Mouse (Mus musculus): ENCODE measurements around the gene Dhh.

Gene Dhh

GRCm38 (mm10) chr15:98851229-98851818, 47.0 kb downstream of the Dhh start:
- no peak for DNase-seq (ENCODE audit: low spot score)

GRCm38 (mm10) chr15:98850668-98851067, 47.7 kb downstream of the Dhh start:
- no peak for DNase-seq (ENCODE audit: low spot score)

- no peak for DNase-seq (ENCODE audit: low spot score)
Measured at GRCm38 (mm10) chr15:98849956-98850600, 48.3 kb downstream of the Dhh start.

- no peak for DNase-seq (ENCODE audit: low spot score)
Measured at GRCm38 (mm10) chr15:98849165-98849564, 49.2 kb downstream of the Dhh start.

- DNase-seq (ENCODE audit: low spot score) = no peak
Measured at GRCm38 (mm10) chr15:98846140-98846539, 52.2 kb downstream of the Dhh start.

GRCm38 (mm10) chr15:98845149-98845548, 53.2 kb downstream of the Dhh start:
- no peak for DNase-seq (ENCODE audit: low spot score)

- DNase-seq (ENCODE audit: low spot score) = no peak
Measured at GRCm38 (mm10) chr15:98843595-98844223, 54.6 kb downstream of the Dhh start.
